Mouse (Mus musculus) neural tube, embryonic 12.5 days (tissue): ENCODE results near the gene Npdc1. TPM values are rescaled to one million over a fixed set of nuclear protein-coding genes. Genes with fewer than 3 reads are reported as not detected.
A peak's percentile ranks its signal among the peaks of the same experiment; 100 is the strongest.

Experiments
- ATAC-seq: fragments of 200-750 bp; cut with Nextera tagmentation; 2 replicates; pipeline ENCODE4 v1.8.0; 2017; ENCODE audit warnings: low read depth, mild to moderate bottlenecking, moderate TSS enrichment, moderate library complexity; ENCODE audit not compliant: low FRiP score
- H3K27ac ChIP-seq: fragments of 300-500 bp; sonication (generic); 2 replicates; pipeline ENCODE4 v1.5.1; 2016
- H3K27me3 ChIP-seq: fragments of 300-500 bp; sonication (generic); replicated peaks from 2 replicates; pipeline ENCODE4 v1.6.1; 2016; ENCODE audit warnings: mild to moderate bottlenecking
- H3K36me3 ChIP-seq: fragments of 300-500 bp; sonication (generic); 2 replicates; pipeline ENCODE4 v1.6.1; 2016; ENCODE audit warnings: mild to moderate bottlenecking
- H3K4me1 ChIP-seq: fragments of 300-500 bp; sonication (generic); 2 replicates; pipeline ENCODE4 v1.6.1; 2016
- H3K4me2 ChIP-seq: fragments of 300-500 bp; sonication (generic); replicated peaks from 2 replicates; pipeline ENCODE4 v1.6.1; 2016; ENCODE audit warnings: mild to moderate bottlenecking
- H3K4me3 ChIP-seq: fragments of 300-500 bp; sonication (generic); 2 replicates; pipeline ENCODE4 v1.5.1; 2016
- H3K9ac ChIP-seq: fragments of 300-500 bp; sonication (generic); 2 replicates; pipeline ENCODE4 v1.6.1; 2016; ENCODE audit warnings: mild to moderate bottlenecking
- H3K9me3 ChIP-seq: fragments of 300-500 bp; sonication (generic); 2 replicates; pipeline ENCODE4 v1.6.1; 2016; ENCODE audit warnings: mild to moderate bottlenecking
- WGBS: fragments of 180-500 bp; shearing (Covaris S2); methylation state at CpG from one replicate; pipeline ENCODE4 v1.1.7; 2016; 5-methylcytosine and 5-hydroxymethylcytosine counted together
- microRNA-seq: library from miRNA; unstranded; fragments of <30 nt; microRNA quantifications from one replicate; pipeline ENCODE4, GENCODE M21; 2017
- polyA plus RNA-seq: library from polyadenylated mRNA; unstranded; fragments of >200 nt; fragmentation: Nextera tagmentation; extraction: Ambion mirVana; gene quantifications from 2 replicates; pipeline ENCODE4 v1.2.1, GENCODE M21; 2016

The Npdc1 gene
- polyA plus RNA-seq, 1 experiment from 2014 or later = 266 TPM

GRCm38 (mm10) chr2:25441067-25441466 is 41.9 kb downstream of the Npdc1 start:
- WGBS = 91% methylated on average over 20 of the region's 20 CpGs
- Histone ChIP-seq H3K9ac (no peak overlapping the region), H3K27ac (no peak overlapping the region), H3K36me3 (peaks cover 91% of the 10 kb centered on the region), H3K4me1 (no peaks in the 10 kb centered on the region), H3K9me3 (no peaks in the 10 kb centered on the region), H3K4me3 (no peak overlapping the region), H3K4me2 (no peak overlapping the region), H3K27me3 (no peaks in the 10 kb centered on the region)
- ATAC-seq = no peak

- Histone ChIP-seq H3K4me1 (no peaks in the 10 kb centered on the region), H3K27ac (no peak overlapping the region), H3K4me2 (no peak overlapping the region), H3K36me3 (peaks cover 91% of the 10 kb centered on the region), H3K27me3 (no peaks in the 10 kb centered on the region), H3K4me3 (no peak overlapping the region), H3K9me3 (no peaks in the 10 kb centered on the region), H3K9ac (no peak overlapping the region)
- 91% methylated on average over 14 of the region's 14 CpGs for WGBS
- ATAC-seq = no peak
These were observed 43.5 kb downstream of the Npdc1 start for GRCm38 (mm10) chr2:25442682-25443081.

- 88% methylated on average over 8 of the region's 8 CpGs for WGBS
- H3K9me3 ChIP-seq = no peaks in the 10 kb centered on the region
- H3K4me1 ChIP-seq = no peaks in the 10 kb centered on the region
- no peak for ATAC-seq
- no peak overlapping the region for H3K4me2 ChIP-seq
- no peak overlapping the region for H3K4me3 ChIP-seq
- peaks cover 19% of the 10 kb centered on the region for H3K36me3 ChIP-seq
- no peaks in the 10 kb centered on the region for H3K27me3 ChIP-seq
- H3K9ac ChIP-seq = no peak overlapping the region
- no peak overlapping the region for H3K27ac ChIP-seq
These were observed 51.9 kb downstream of the Npdc1 start for GRCm38 (mm10) chr2:25450853-25451647.

GRCm38 (mm10) chr2:25452951-25453350 is 53.8 kb downstream of the Npdc1 start:
- no peak overlapping the region for H3K9ac ChIP-seq
- H3K4me2 ChIP-seq = no peak overlapping the region
- no peaks in the 10 kb centered on the region for H3K4me1 ChIP-seq
- no peak overlapping the region for H3K27ac ChIP-seq
- no peak overlapping the region for H3K4me3 ChIP-seq
- ATAC-seq = no peak
- H3K9me3 ChIP-seq = no peaks in the 10 kb centered on the region
- H3K27me3 ChIP-seq = no peaks in the 10 kb centered on the region
- peaks cover under 1% of the 10 kb centered on the region; the same call in 1 of the 2 replicates for H3K36me3 ChIP-seq
- 28% methylated on average over 1 of the region's 1 CpGs for WGBS

GRCm38 (mm10) chr2:25456205-25456953 is 57.2 kb downstream of the Npdc1 start, which contains the start of gene Clic3:
Gene Clic3, plus strand, starts transcription at chr2:25456838.
- no peak for ATAC-seq
- 70% methylated on average over 14 of the region's 14 CpGs for WGBS
- H3K27ac ChIP-seq = no peak within 1 kb of the TSS
- no peak within 1 kb of the TSS for H3K9ac ChIP-seq
- no peaks in the 10 kb centered on the region for H3K9me3 ChIP-seq
- no peak within 1 kb of the TSS for H3K4me2 ChIP-seq
- no peak within 1 kb of the TSS for H3K4me3 ChIP-seq
- H3K4me1 ChIP-seq = peaks cover 23% of the 10 kb centered on the region
- H3K27me3 ChIP-seq = no peaks in the 10 kb centered on the region
- H3K36me3 ChIP-seq = peaks cover 16% of the 10 kb centered on the region

GRCm38 (mm10) chr2:25457022-25457896 is 58.1 kb downstream of the Npdc1 start:
- H3K27ac ChIP-seq = no peak overlapping the region
- H3K4me3 ChIP-seq = no peak overlapping the region
- no peak overlapping the region for H3K4me2 ChIP-seq
- H3K36me3 ChIP-seq = peaks cover 16% of the 10 kb centered on the region
- no peak for ATAC-seq
- no peak overlapping the region for H3K9ac ChIP-seq
- WGBS = 87% methylated on average over 9 of the region's 9 CpGs
- H3K4me1 ChIP-seq = peaks cover 24% of the 10 kb centered on the region
- no peaks in the 10 kb centered on the region for H3K27me3 ChIP-seq
- no peaks in the 10 kb centered on the region for H3K9me3 ChIP-seq

- H3K36me3 ChIP-seq = peaks cover 16% of the 10 kb centered on the region
- no peaks in the 10 kb centered on the region for H3K27me3 ChIP-seq
- H3K4me3 ChIP-seq = no peak overlapping the region
- no peak overlapping the region for H3K9ac ChIP-seq
- H3K4me1 ChIP-seq = peaks cover 24% of the 10 kb centered on the region
- peak overlapping the region; percentile 85; the same call in 1 of the 2 replicates for H3K4me2 ChIP-seq
- 88% methylated on average over 5 of the region's 5 CpGs for WGBS
- no peak overlapping the region for H3K27ac ChIP-seq
- ATAC-seq = no peak
- H3K9me3 ChIP-seq = no peaks in the 10 kb centered on the region
These were observed 59.8 kb downstream of the Npdc1 start for GRCm38 (mm10) chr2:25458911-25459310.

Small RNA genes lying within 50 kb of the gene (microRNA-seq; reads per million reads assigned to microRNA genes)
- not detected for gene Mir3087

Other genes starting within 250 kb of the Npdc1 start
- gene Nrarp, start 218.6 kb upstream of the Npdc1 start, polyA plus RNA-seq = 96.8 and 97.4 TPM in 2 replicates
- 1.5 and 1.8 TPM in 2 replicates for gene Tor4a, start 202.5 kb upstream of the Npdc1 start, polyA plus RNA-seq
- gene Nelfb, start 187.9 kb upstream of the Npdc1 start, polyA plus RNA-seq = 104 and 106 TPM in 2 replicates
- not detected in 2 replicates for gene Stpg3, start 184.7 kb upstream of the Npdc1 start, polyA plus RNA-seq
- gene Fam166a, start 180.6 kb upstream of the Npdc1 start, polyA plus RNA-seq = not detected in 2 replicates
- gene Tubb4b, start 174.6 kb upstream of the Npdc1 start, polyA plus RNA-seq = 424 and 437 TPM in 2 replicates
- not detected in 2 replicates for gene Slc34a3, start 165.0 kb upstream of the Npdc1 start, polyA plus RNA-seq
- gene Rnf224, start 162.6 kb upstream of the Npdc1 start, polyA plus RNA-seq = not detected in 2 replicates
- gene Rnf208, start 157.1 kb upstream of the Npdc1 start, polyA plus RNA-seq = 46.1 and 47.5 TPM in 2 replicates
- gene Cysrt1, start 156.9 kb upstream of the Npdc1 start, polyA plus RNA-seq = 0.30 TPM in 1 of 2 replicates, not detected in the other
- 5.2 and 6.4 TPM in 2 replicates for gene AL732309.1, start 152.5 kb upstream of the Npdc1 start, polyA plus RNA-seq
- gene Tmem203, start 143.9 kb upstream of the Npdc1 start, polyA plus RNA-seq = 20.3 and 22.4 TPM in 2 replicates
- gene Tprn, start 136.7 kb upstream of the Npdc1 start, polyA plus RNA-seq = 14.4 and 15.2 TPM in 2 replicates
- gene Ssna1, start 126.9 kb upstream of the Npdc1 start, polyA plus RNA-seq = 201 and 204 TPM in 2 replicates
- 142 and 144 TPM in 2 replicates for gene Anapc2, start 126.9 kb upstream of the Npdc1 start, polyA plus RNA-seq
- not detected in 2 replicates for gene Tmem210, start 111.2 kb upstream of the Npdc1 start, polyA plus RNA-seq
- gene Lrrc26, start 109.4 kb upstream of the Npdc1 start, polyA plus RNA-seq = not detected in 2 replicates
- 8.1 and 11.3 TPM in 2 replicates for gene Grin1, start 80.2 kb upstream of the Npdc1 start, polyA plus RNA-seq
- gene Man1b1, start 67.0 kb upstream of the Npdc1 start, polyA plus RNA-seq = 70.3 and 71.7 TPM in 2 replicates
- gene Dpp7, start 43.0 kb upstream of the Npdc1 start, polyA plus RNA-seq = 21.2 and 24.5 TPM in 2 replicates
- gene Uap1l1, start 33.7 kb upstream of the Npdc1 start, polyA plus RNA-seq = 5.6 and 7.2 TPM in 2 replicates
- gene Sapcd2, start 27.0 kb upstream of the Npdc1 start, polyA plus RNA-seq = 38.1 and 39.5 TPM in 2 replicates
- 0.75 and 1.5 TPM in 2 replicates for gene Entpd2, start 3.5 kb upstream of the Npdc1 start, polyA plus RNA-seq
- gene Fut7, start 23.9 kb downstream of the Npdc1 start, polyA plus RNA-seq = 0.09 and 0.29 TPM in 2 replicates
- gene Abca2, start 29.4 kb downstream of the Npdc1 start, polyA plus RNA-seq = 10.0 and 10.2 TPM in 2 replicates
- 1.7 and 2.3 TPM in 2 replicates for gene Clic3, start 57.5 kb downstream of the Npdc1 start, polyA plus RNA-seq
- 49.5 and 52.5 TPM in 2 replicates for gene Paxx, start 61.7 kb downstream of the Npdc1 start, polyA plus RNA-seq
- gene Ptgds, start 70.7 kb downstream of the Npdc1 start, polyA plus RNA-seq = 1.1 and 1.4 TPM in 2 replicates
- not detected in 2 replicates for gene Lcn12, start 94.6 kb downstream of the Npdc1 start, polyA plus RNA-seq
- 107 and 118 TPM in 2 replicates for gene Fbxw5, start 101.4 kb downstream of the Npdc1 start, polyA plus RNA-seq
- gene C8g, start 102.4 kb downstream of the Npdc1 start, polyA plus RNA-seq = 5.3 and 6.1 TPM in 2 replicates
- gene Traf2, start 147.6 kb downstream of the Npdc1 start, polyA plus RNA-seq = 26.9 and 28.0 TPM in 2 replicates
- gene Edf1, start 158.5 kb downstream of the Npdc1 start, polyA plus RNA-seq = 386 TPM in 2 replicates
- 1.7 and 4.8 TPM in 2 replicates for gene Mamdc4, start 175.5 kb downstream of the Npdc1 start, polyA plus RNA-seq
- gene Phpt1, start 175.9 kb downstream of the Npdc1 start, polyA plus RNA-seq = 169 and 176 TPM in 2 replicates
- gene Ajm1, start 182.4 kb downstream of the Npdc1 start, polyA plus RNA-seq = 2.3 and 3.0 TPM in 2 replicates
- 78.3 and 82.5 TPM in 2 replicates for gene Rabl6, start 209.2 kb downstream of the Npdc1 start, polyA plus RNA-seq
- 0.26 and 0.30 TPM in 2 replicates for gene Ccdc183, start 218.3 kb downstream of the Npdc1 start, polyA plus RNA-seq
- 22.7 and 24.9 TPM in 2 replicates for gene Tmem141, start 222.7 kb downstream of the Npdc1 start, polyA plus RNA-seq
- 1.2 and 1.3 TPM in 2 replicates for gene Fcna, start 228.7 kb downstream of the Npdc1 start, polyA plus RNA-seq